ENCODE assay signal across 27 mouse cellular contexts in genomic region chr3:130362797-130363367, GRCm38 (mm10).
A peak's percentile ranks its signal among the peaks of the same experiment; 100 is the strongest.
DNase-seq lines count a peak whose midpoint lies in the region; ATAC-seq lines count a peak whose summit lies in the region.
"Had no signal": no experiment of that assay in that cellular context is flagged by ENCODE, and none has a peak within 500 bp of the region (broad histone marks: within the 10 kb centered on the region; RNA-seq: fewer than 3 reads in every experiment).

No protein-coding gene starts in this region.

- ATAC-seq in limb, embryonic 11.5 days (ENCODE audit: insufficient number of reproducible peaks, low FRiP score, low TSS enrichment, low read depth): 0 out of 2 replicates have a peak, but pooled peaks have one; percentile 35
- peak; percentile 59; the same call in 1 of the 2 replicates for ATAC-seq in embryonic facial prominence, embryonic 11.5 days (replicated peaks; ENCODE audit: insufficient number of reproducible peaks, low FRiP score, low TSS enrichment, low read depth)
- ATAC-seq: activated CD4-positive, CD25-positive, alpha-beta regulatory T cell, adult 4 months; forebrain, embryonic 13.5 days; liver, embryonic 12.5 days; liver, postnatal 0 days; midbrain, embryonic 16.5 days had no signal

- no peak overlapping the region for H3K4me3 ChIP-seq in limb, embryonic 11.5 days (ENCODE audit: low read depth, low read length)
- H3K4me3 ChIP-seq in limb, embryonic 10.5 days: no peak overlapping the region
- H3K4me3 ChIP-seq in embryonic facial prominence, embryonic 11.5 days (ENCODE audit: low read depth, low read length): no peak overlapping the region
- H3K4me3 ChIP-seq: forebrain, embryonic 13.5 days; heart, embryonic 13.5 days; hindbrain, embryonic 10.5 days; hindbrain, embryonic 15.5 days; kidney, embryonic 15.5 days; layer of hippocampus, adult 2 months; left cerebral cortex, adult 2 months; liver, embryonic 12.5 days had no signal

- H3K9ac ChIP-seq in limb, embryonic 11.5 days (ENCODE audit: low read length): no peak overlapping the region
- H3K9ac ChIP-seq in embryonic facial prominence, embryonic 11.5 days (replicated peaks; ENCODE audit: low read length): no peak overlapping the region
- H3K9ac ChIP-seq: forebrain, embryonic 13.5 days; heart, embryonic 13.5 days; hindbrain, embryonic 15.5 days; kidney, embryonic 15.5 days; liver, embryonic 12.5 days; liver, postnatal 0 days had no signal

- no peaks in the 10 kb centered on the region for H3K27me3 ChIP-seq in limb, embryonic 11.5 days (ENCODE audit: control insufficient read depth, insufficient read depth, low read length)
- H3K27me3 ChIP-seq in limb, embryonic 10.5 days (ENCODE audit: low read depth, poor library complexity, severe bottlenecking): no peaks in the 10 kb centered on the region
- no peaks in the 10 kb centered on the region for H3K27me3 ChIP-seq in embryonic facial prominence, embryonic 11.5 days (ENCODE audit: control insufficient read depth, insufficient read depth, low read length)
- H3K27me3 ChIP-seq: forebrain, embryonic 13.5 days; heart, embryonic 13.5 days; hindbrain, embryonic 15.5 days; kidney, embryonic 15.5 days; liver, embryonic 12.5 days had no signal

- H3K4me1 ChIP-seq in limb, embryonic 11.5 days (ENCODE audit: control insufficient read depth, insufficient read depth, low read length): peaks cover 4% of the 10 kb centered on the region
- peaks cover 37% of the 10 kb centered on the region for H3K4me1 ChIP-seq in limb, embryonic 10.5 days
- no peaks in the 10 kb centered on the region; the same call in 1 of the 2 replicates for H3K4me1 ChIP-seq in embryonic facial prominence, embryonic 11.5 days (ENCODE audit: control insufficient read depth, insufficient read depth, low read length)
- H3K4me1 ChIP-seq: hindbrain, embryonic 15.5 days; liver, embryonic 12.5 days had no signal

- no peaks in the 10 kb centered on the region for H3K36me3 ChIP-seq in limb, embryonic 11.5 days (ENCODE audit: control insufficient read depth, insufficient read depth, low read length)
- H3K36me3 ChIP-seq in limb, embryonic 10.5 days: no peaks in the 10 kb centered on the region
- H3K36me3 ChIP-seq in embryonic facial prominence, embryonic 11.5 days (replicated peaks; ENCODE audit: control insufficient read depth, insufficient read depth, low read depth, low read length): no peaks in the 10 kb centered on the region
- H3K36me3 ChIP-seq: heart, embryonic 13.5 days; hindbrain, embryonic 10.5 days; hindbrain, embryonic 15.5 days; kidney, embryonic 15.5 days; liver, embryonic 12.5 days had no signal

- H3K9me3 ChIP-seq in limb, embryonic 11.5 days (ENCODE audit: control insufficient read depth, low read length): no peaks in the 10 kb centered on the region
- H3K9me3 ChIP-seq in limb, embryonic 10.5 days (replicated peaks): no peaks in the 10 kb centered on the region
- no peaks in the 10 kb centered on the region for H3K9me3 ChIP-seq in embryonic facial prominence, embryonic 11.5 days (replicated peaks; ENCODE audit: control insufficient read depth, low read length)
- H3K9me3 ChIP-seq: forebrain, embryonic 13.5 days; heart, embryonic 13.5 days; hindbrain, embryonic 10.5 days; hindbrain, embryonic 15.5 days; kidney, embryonic 15.5 days; liver, embryonic 12.5 days had no signal

- peak; percentile 11 for DNase-seq in cerebellum, adult 9-11 months
- no peak for DNase-seq in cerebellum, postnatal 25 days
- no peak for DNase-seq in limb, embryonic 11.5 days (ENCODE audit: low spot score)
- no peak for DNase-seq in limb, embryonic 10.5 days (ENCODE audit: low spot score)
- peak; percentile 68 for DNase-seq in brain, adult 2 months (ENCODE audit: low read depth, low spot score)
- DNase-seq in embryonic facial prominence, embryonic 11.5 days (ENCODE audit: low spot score): no peak
- DNase-seq in adrenal gland, adult (ENCODE audit: inconsistent age in 2 of 2, low spot score in 1 of 2): no peak
- DNase-seq: adrenal gland, postnatal 10 days; B cell, adult 2 months; heart, postnatal 10 days; kidney, adult 18-20 months; kidney, postnatal 36 days; liver, postnatal 0 days; lung, postnatal 36 days; thymus, adult 18-20 months; thymus, postnatal 36 days had no signal

- 90% methylated on average over 7 of the region's 7 CpGs for WGBS in limb, embryonic 11.5 days
- WGBS in limb, embryonic 10.5 days: 91% methylated on average over 7 of the region's 7 CpGs
- WGBS in embryonic facial prominence, embryonic 11.5 days: 49% methylated on average over 7 of the region's 7 CpGs

- no peak overlapping the region for H3K27ac ChIP-seq in limb, embryonic 11.5 days (replicated peaks; ENCODE audit: low read depth, low read length)
- H3K27ac ChIP-seq in limb, embryonic 10.5 days: no peak overlapping the region
- no peak overlapping the region for H3K27ac ChIP-seq in embryonic facial prominence, embryonic 11.5 days (replicated peaks; ENCODE audit: low read depth, low read length)
- H3K27ac ChIP-seq: forebrain, embryonic 13.5 days; heart, embryonic 13.5 days; hindbrain, embryonic 15.5 days; kidney, embryonic 15.5 days; layer of hippocampus, adult 2 months; left cerebral cortex, adult 2 months; liver, embryonic 12.5 days had no signal

- no peak overlapping the region for H3K4me2 ChIP-seq in limb, embryonic 11.5 days (ENCODE audit: low read depth, severe bottlenecking)
- no peak overlapping the region for H3K4me2 ChIP-seq in embryonic facial prominence, embryonic 11.5 days (ENCODE audit: low read depth, low read length)
- H3K4me2 ChIP-seq: forebrain, embryonic 13.5 days; heart, embryonic 13.5 days; hindbrain, embryonic 15.5 days; kidney, embryonic 15.5 days; liver, embryonic 12.5 days; midbrain, embryonic 11.5 days had no signal

Comparison
In these comparisons a context has a peak if more than half of its experiments do, and no peak if none do; other contexts are left out.
1. DNase-seq: peak in cerebellum, adult 9-11 months (single experiment) and brain, adult 2 months (single experiment); none in cerebellum, postnatal 25 days (0 of 2), limb, embryonic 11.5 days (single experiment), limb, embryonic 10.5 days (single experiment), embryonic facial prominence, embryonic 11.5 days (single experiment) and adrenal gland, adult (0 of 2).